Mouse (Mus musculus) thymus, adult 2 months (tissue): ENCODE results near the gene Haao.

Source experiments
- CTCF ChIP-seq: fragments of 200-500 bp; IDR thresholded peaks from 2 replicates; pipeline ENCODE4 v1.5.1; 2012; ENCODE audit warnings: mild to moderate bottlenecking, control low read depth, low read length, moderate library complexity, borderline replicate concordance; ENCODE audit not compliant: control insufficient read depth, poor library complexity, insufficient read depth; ENCODE audit errors: extremely low read depth
- POLR2A ChIP-seq: fragments of 200-500 bp; IDR thresholded peaks from 2 replicates; pipeline ENCODE4 v1.6.1; 2012; ENCODE audit warnings: mild to moderate bottlenecking, low read length, control low read depth, moderate library complexity; ENCODE audit not compliant: control insufficient read depth, poor library complexity, insufficient read depth; ENCODE audit errors: extremely low read depth

- TF ChIP-seq POLR2A (no peak), CTCF (no peak)
These were observed 8.6 kb downstream of the Haao start for GRCm38 (mm10) chr17:83839132-83839531.
